Mouse (Mus musculus) forebrain, embryonic 15.5 days (tissue): ENCODE results near the gene Ifna15. TPM values are rescaled to one million over a fixed set of nuclear protein-coding genes. Genes with fewer than 3 reads are reported as not detected.

ENCODE experiments used
- ATAC-seq: fragments of 200-750 bp; cut with Nextera tagmentation; replicated peaks from 2 replicates; pipeline ENCODE4 v1.8.0; 2017; ENCODE audit warnings: mild to moderate bottlenecking, moderate TSS enrichment, moderate library complexity
- H3K27ac ChIP-seq: fragments of 300-500 bp; sonication (generic); replicated peaks from 2 replicates; pipeline ENCODE4 v1.5.1; 2015; ENCODE audit warnings: mild to moderate bottlenecking, inconsistent platforms
- H3K27me3 ChIP-seq: fragments of 300-500 bp; sonication (generic); 2 replicates; pipeline ENCODE4 v1.6.1; 2015; ENCODE audit warnings: inconsistent platforms
- H3K36me3 ChIP-seq: fragments of 300-500 bp; sonication (generic); 2 replicates; pipeline ENCODE4 v1.6.1; 2015; ENCODE audit warnings: mild to moderate bottlenecking, inconsistent platforms
- H3K4me1 ChIP-seq: fragments of 300-500 bp; sonication (generic); 2 replicates; pipeline ENCODE4 v1.6.1; 2015; ENCODE audit warnings: inconsistent platforms
- H3K4me2 ChIP-seq: fragments of 300-500 bp; sonication (generic); replicated peaks from 2 replicates; pipeline ENCODE4 v1.6.1; 2015; ENCODE audit warnings: mild to moderate bottlenecking, inconsistent platforms
- H3K4me3 ChIP-seq: fragments of 300-500 bp; sonication (generic); 2 replicates; pipeline ENCODE4 v1.5.1; 2015; ENCODE audit warnings: mild to moderate bottlenecking, inconsistent platforms
- H3K9ac ChIP-seq: fragments of 300-500 bp; sonication (generic); replicated peaks from 2 replicates; pipeline ENCODE4 v1.6.1; 2015; ENCODE audit warnings: mild to moderate bottlenecking, inconsistent platforms
- H3K9me3 ChIP-seq: fragments of 300-500 bp; sonication (generic); 2 replicates; pipeline ENCODE4 v1.6.1; 2016; ENCODE audit warnings: inconsistent platforms
- WGBS: fragments of 180-500 bp; shearing (Covaris S2); methylation state at CpG from one replicate; pipeline ENCODE4 v1.1.7; 2015; ENCODE audit warnings: mixed read lengths; 5-methylcytosine and 5-hydroxymethylcytosine counted together
- polyA plus RNA-seq: library from polyadenylated mRNA; unstranded; fragments of >200 nt; fragmentation: Nextera tagmentation; extraction: Ambion mirVana; gene quantifications from 2 replicates; pipeline ENCODE4 v1.2.1, GENCODE M21; 2015

Ifna15 gene
- polyA plus RNA-seq, 1 experiment from 2014 or later = not detected

GRCm38 (mm10) chr4:88533499-88533898 lies 24.5 kb downstream of the Ifna15 start:
- Histone ChIP-seq H3K9ac (no peak overlapping the region), H3K36me3 (no peaks in the 10 kb centered on the region), H3K4me1 (0 out of 2 replicates have a peak, but pooled peaks cover 4% of the 10 kb centered on the region), H3K9me3 (no peaks in the 10 kb centered on the region), H3K27me3 (no peaks in the 10 kb centered on the region), H3K27ac (no peak overlapping the region), H3K4me2 (no peak overlapping the region), H3K4me3 (no peak overlapping the region)
- no peak for ATAC-seq
- WGBS = 96% methylated on average over 2 of the region's 2 CpGs

DNA sequence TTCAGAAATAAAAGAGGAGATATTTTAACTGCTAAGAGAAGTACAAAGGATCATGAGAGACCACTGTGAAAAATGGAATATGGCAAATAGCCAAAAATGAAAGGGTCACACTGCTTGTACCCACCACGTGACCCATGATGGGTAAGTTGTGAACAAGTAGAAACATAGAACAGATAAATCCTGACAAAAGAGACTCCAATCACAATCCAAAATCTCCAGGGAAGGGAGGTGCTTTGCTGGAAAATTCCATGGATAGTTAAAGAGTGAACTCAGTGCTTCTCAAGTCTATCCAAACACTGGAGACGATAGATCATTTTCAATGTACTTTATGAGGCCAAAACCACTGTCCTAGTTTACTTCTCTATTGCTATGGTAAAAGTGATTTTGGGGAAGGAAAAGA lies 27.2 kb downstream of the Ifna15 start:
- 94% methylated on average over 2 of the region's 2 CpGs for WGBS
- Histone ChIP-seq H3K36me3 (no peaks in the 10 kb centered on the region), H3K4me2 (no peak overlapping the region), H3K9ac (no peak overlapping the region), H3K4me3 (no peak overlapping the region), H3K27ac (no peak overlapping the region), H3K9me3 (no peaks in the 10 kb centered on the region), H3K27me3 (no peaks in the 10 kb centered on the region), H3K4me1 (no peaks in the 10 kb centered on the region)
- ATAC-seq = no peak

GRCm38 (mm10) chr4:88530271-88530670 lies 27.8 kb downstream of the Ifna15 start:
- 73% methylated on average over 4 of the region's 4 CpGs for WGBS
- no peak for ATAC-seq
- H3K4me2 ChIP-seq = no peak overlapping the region
- no peaks in the 10 kb centered on the region for H3K4me1 ChIP-seq
- H3K4me3 ChIP-seq = no peak overlapping the region
- H3K27ac ChIP-seq = no peak overlapping the region
- no peaks in the 10 kb centered on the region for H3K9me3 ChIP-seq
- H3K36me3 ChIP-seq = no peaks in the 10 kb centered on the region
- H3K27me3 ChIP-seq = no peaks in the 10 kb centered on the region
- no peak overlapping the region for H3K9ac ChIP-seq

DNA sequence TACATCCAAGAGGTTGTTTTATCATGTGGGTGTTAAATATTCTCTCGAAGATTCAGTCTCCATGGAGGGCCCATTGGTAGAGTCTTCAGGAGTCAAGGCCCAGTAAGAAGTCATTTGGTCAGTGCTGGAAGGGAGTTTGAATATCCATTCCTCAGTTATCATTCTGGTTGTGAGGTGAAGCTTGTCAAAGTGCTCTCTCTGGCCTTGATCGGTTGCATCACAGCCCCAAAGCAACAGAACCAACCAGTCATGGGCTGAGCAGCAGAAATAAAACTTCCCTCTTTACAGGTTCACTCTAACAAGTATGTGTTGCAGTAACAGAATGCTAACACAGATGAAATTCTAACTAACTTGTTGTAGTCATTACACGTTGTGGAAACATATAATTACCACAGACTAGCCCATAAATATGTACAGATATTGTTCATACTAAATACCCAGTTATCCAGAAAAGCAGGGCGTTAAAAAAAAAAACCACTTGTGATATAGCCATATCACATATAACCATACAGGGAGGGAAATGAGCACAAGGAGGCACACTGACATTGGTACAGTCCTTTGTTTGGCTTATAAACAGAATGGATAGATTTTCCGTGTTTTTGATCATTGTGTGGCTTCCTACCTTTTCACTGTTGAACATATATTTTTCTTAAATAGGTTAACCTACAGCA lies 31.5 kb downstream of the Ifna15 start:
- Histone ChIP-seq H3K27me3 (no peaks in the 10 kb centered on the region), H3K36me3 (no peaks in the 10 kb centered on the region), H3K9ac (no peak overlapping the region), H3K4me2 (no peak overlapping the region), H3K4me1 (no peaks in the 10 kb centered on the region), H3K9me3 (no peaks in the 10 kb centered on the region), H3K4me3 (no peak overlapping the region), H3K27ac (no peak overlapping the region)
- ATAC-seq = no peak
- 88% methylated on average over 5 of the region's 5 CpGs for WGBS

DNA sequence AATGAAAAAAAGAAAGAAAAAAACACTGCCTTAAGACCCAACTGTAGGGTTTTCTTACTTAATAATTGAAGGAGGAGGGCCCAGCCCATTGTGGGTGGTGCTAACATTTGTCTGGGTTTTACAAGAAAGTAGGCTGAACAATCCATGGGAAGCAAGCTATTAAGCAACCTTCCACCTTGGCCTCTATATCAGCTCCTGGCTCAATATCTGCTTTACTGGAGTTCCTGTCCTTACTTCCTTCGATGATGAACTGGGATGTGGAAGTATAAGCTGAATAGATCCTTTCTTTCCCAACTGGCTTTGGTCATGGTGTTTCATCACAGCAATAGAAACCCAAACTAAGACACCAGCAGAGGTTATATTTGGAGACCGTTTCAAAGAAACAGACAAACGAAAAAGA lies 32.7 kb downstream of the Ifna15 start:
- Histone ChIP-seq H3K9me3 (no peaks in the 10 kb centered on the region), H3K36me3 (no peaks in the 10 kb centered on the region), H3K4me2 (no peak overlapping the region), H3K9ac (no peak overlapping the region), H3K4me1 (no peaks in the 10 kb centered on the region), H3K4me3 (no peak overlapping the region), H3K27me3 (no peaks in the 10 kb centered on the region), H3K27ac (no peak overlapping the region)
- ATAC-seq = no peak
- WGBS = 87% methylated on average over 3 of the region's 3 CpGs

DNA sequence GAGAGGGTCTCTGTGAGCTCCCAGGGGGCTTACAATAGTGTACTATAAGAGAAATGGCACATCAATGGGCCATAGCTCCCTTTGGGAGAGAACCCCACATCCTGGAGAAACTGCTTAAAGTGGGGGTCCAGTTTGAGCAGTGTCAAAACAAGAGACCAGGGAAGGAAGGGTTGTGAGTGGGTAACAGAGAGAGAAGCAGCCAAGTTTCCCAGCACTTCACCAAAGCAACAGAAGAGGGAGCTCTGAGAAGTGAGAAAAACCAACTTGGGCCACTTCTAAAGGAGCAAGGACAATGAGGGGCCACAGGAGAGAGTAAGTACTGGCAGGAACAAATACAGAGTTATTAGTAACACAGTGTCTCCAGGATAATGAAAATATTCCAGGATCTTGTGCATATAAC lies 34.8 kb downstream of the Ifna15 start:
- H3K9me3 ChIP-seq = no peaks in the 10 kb centered on the region
- H3K27me3 ChIP-seq = no peaks in the 10 kb centered on the region
- no peak overlapping the region for H3K9ac ChIP-seq
- no peaks in the 10 kb centered on the region for H3K36me3 ChIP-seq
- H3K4me3 ChIP-seq = no peak overlapping the region
- ATAC-seq = no peak
- 0 out of 2 replicates have a peak, but pooled peaks cover 2% of the 10 kb centered on the region for H3K4me1 ChIP-seq
- no peak overlapping the region for H3K27ac ChIP-seq
- no peak overlapping the region for H3K4me2 ChIP-seq

DNA sequence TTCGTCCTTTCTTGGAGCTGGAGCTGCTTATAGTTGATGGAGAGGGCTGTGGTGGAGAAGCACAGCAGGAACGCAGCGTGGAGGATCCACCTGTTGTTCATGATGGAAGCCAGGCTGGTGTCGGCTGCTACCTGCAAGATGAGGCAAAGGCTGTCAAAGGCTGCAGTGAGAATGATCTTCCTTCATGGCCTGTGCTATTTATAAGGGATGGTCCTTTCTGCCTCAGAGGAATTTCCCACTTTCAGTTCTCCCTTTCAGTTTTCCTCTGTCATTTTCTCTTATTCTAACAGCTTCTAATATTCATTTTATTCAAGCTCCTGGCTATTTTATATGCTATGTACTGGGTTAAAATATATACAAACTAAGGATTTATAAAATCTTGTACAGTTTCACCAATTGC lies 35.4 kb downstream of the Ifna15 start, which contains the start of gene Ifnb1:
Gene Ifnb1 (minus strand): TSS at position 101 of the 400 bp plus-strand sequence.
- no peaks in the 10 kb centered on the region for H3K9me3 ChIP-seq
- no peak within 1 kb of the TSS for H3K27ac ChIP-seq
- 97% methylated on average over 4 of the region's 4 CpGs for WGBS
- no peak within 1 kb of the TSS for H3K4me2 ChIP-seq
- no peak within 1 kb of the TSS for H3K4me3 ChIP-seq
- H3K27me3 ChIP-seq = no peaks in the 10 kb centered on the region
- no peaks in the 10 kb centered on the region for H3K36me3 ChIP-seq
- no peak for ATAC-seq
- H3K4me1 ChIP-seq = 0 out of 2 replicates have a peak, but pooled peaks cover 2% of the 10 kb centered on the region
- no peak within 1 kb of the TSS for H3K9ac ChIP-seq

DNA sequence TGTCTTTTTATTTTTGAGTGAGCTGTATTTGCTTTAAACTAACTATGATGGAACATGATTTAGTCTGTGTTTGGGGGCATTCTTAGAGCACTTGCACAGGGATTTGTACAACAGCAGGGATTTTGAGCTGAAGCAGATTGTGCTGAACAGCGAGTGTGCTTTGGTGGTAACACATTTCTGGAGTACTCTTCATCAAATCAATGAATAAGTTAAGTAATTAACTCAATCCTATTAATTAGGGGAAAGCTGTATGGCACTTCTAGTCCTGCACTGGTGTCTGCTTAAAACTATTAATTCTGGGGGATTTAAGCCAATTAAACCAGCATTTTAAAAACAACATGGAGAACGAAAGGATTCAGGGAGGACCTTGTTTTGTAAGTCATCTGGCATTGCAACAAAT lies 40.1 kb downstream of the Ifna15 start:
- Histone ChIP-seq H3K4me3 (no peak overlapping the region), H3K9me3 (no peaks in the 10 kb centered on the region), H3K4me2 (no peak overlapping the region), H3K36me3 (no peaks in the 10 kb centered on the region), H3K27ac (no peak overlapping the region), H3K27me3 (no peaks in the 10 kb centered on the region), H3K4me1 (0 out of 2 replicates have a peak, but pooled peaks cover 14% of the 10 kb centered on the region), H3K9ac (no peak overlapping the region)
- WGBS = 20% methylated on average over 2 of the region's 2 CpGs
- peak; percentile 63; the same call in 1 of the 2 replicates for ATAC-seq

GRCm38 (mm10) chr4:88515711-88516211 lies 42.3 kb downstream of the Ifna15 start:
- 0 out of 2 replicates have a peak, but pooled peaks cover 14% of the 10 kb centered on the region for H3K4me1 ChIP-seq
- 24% methylated on average over 4 of the region's 4 CpGs for WGBS
- H3K9me3 ChIP-seq = no peaks in the 10 kb centered on the region
- ATAC-seq = no peak; the same call in 1 of the 2 replicates
- no peak overlapping the region for H3K9ac ChIP-seq
- no peaks in the 10 kb centered on the region for H3K27me3 ChIP-seq
- H3K4me3 ChIP-seq = no peak overlapping the region
- H3K27ac ChIP-seq = no peak overlapping the region
- no peak overlapping the region for H3K4me2 ChIP-seq
- no peaks in the 10 kb centered on the region for H3K36me3 ChIP-seq

- H3K9me3 ChIP-seq = no peaks in the 10 kb centered on the region
- 0 out of 2 replicates have a peak, but pooled peaks cover 14% of the 10 kb centered on the region for H3K4me1 ChIP-seq
- WGBS = 24% methylated on average over 2 of the region's 2 CpGs
- no peaks in the 10 kb centered on the region for H3K36me3 ChIP-seq
- ATAC-seq = no peak
- no peak overlapping the region for H3K9ac ChIP-seq
- H3K27me3 ChIP-seq = no peaks in the 10 kb centered on the region
- no peak overlapping the region for H3K4me3 ChIP-seq
- no peak overlapping the region for H3K4me2 ChIP-seq
- no peak overlapping the region for H3K27ac ChIP-seq
These were observed 42.8 kb downstream of the Ifna15 start for GRCm38 (mm10) chr4:88515250-88515649.

- Histone ChIP-seq H3K36me3 (no peaks in the 10 kb centered on the region), H3K27me3 (no peaks in the 10 kb centered on the region), H3K9ac (no peak overlapping the region), H3K4me1 (0 out of 2 replicates have a peak, but pooled peaks cover 14% of the 10 kb centered on the region), H3K4me2 (no peak overlapping the region), H3K9me3 (no peaks in the 10 kb centered on the region), H3K4me3 (no peak overlapping the region), H3K27ac (no peak overlapping the region)
- WGBS = 42% methylated on average over 4 of the region's 4 CpGs
- ATAC-seq = no peak
These were observed 43.6 kb downstream of the Ifna15 start for GRCm38 (mm10) chr4:88514403-88514802.

GRCm38 (mm10) chr4:88513743-88514142 lies 44.3 kb downstream of the Ifna15 start:
- H3K27ac ChIP-seq = no peak overlapping the region
- H3K9ac ChIP-seq = no peak overlapping the region
- 0 out of 2 replicates have a peak, but pooled peaks cover 14% of the 10 kb centered on the region for H3K4me1 ChIP-seq
- H3K36me3 ChIP-seq = no peaks in the 10 kb centered on the region
- H3K4me3 ChIP-seq = no peak overlapping the region
- H3K4me2 ChIP-seq = no peak overlapping the region
- no peak for ATAC-seq
- no peaks in the 10 kb centered on the region for H3K27me3 ChIP-seq
- H3K9me3 ChIP-seq = no peaks in the 10 kb centered on the region
- WGBS = 94% methylated on average over 4 of the region's 4 CpGs
